Mouse (Mus musculus) midbrain, embryonic 15.5 days (tissue): ENCODE data around the gene Slirp. TPM values are rescaled to one million over a fixed set of nuclear protein-coding genes. Genes with fewer than 3 reads are reported as not detected.

Experiments
- ATAC-seq: fragments of 200-750 bp; cut with Nextera tagmentation; replicated peaks from 2 replicates; pipeline ENCODE4 v1.8.0; 2017; ENCODE audit warnings: moderate TSS enrichment
- H3K27ac ChIP-seq: fragments of 300-500 bp; sonication (generic); 2 replicates; pipeline ENCODE4 v1.5.1; 2015; ENCODE audit warnings: mild to moderate bottlenecking, inconsistent platforms
- H3K27me3 ChIP-seq: fragments of 300-500 bp; sonication (generic); replicated peaks from 2 replicates; pipeline ENCODE4 v1.6.1; 2015; ENCODE audit warnings: inconsistent platforms
- H3K36me3 ChIP-seq: fragments of 300-500 bp; sonication (generic); replicated peaks from 2 replicates; pipeline ENCODE4 v1.6.1; 2015; ENCODE audit warnings: inconsistent platforms
- H3K4me1 ChIP-seq: fragments of 300-500 bp; sonication (generic); 2 replicates; pipeline ENCODE4 v1.6.1; 2015; ENCODE audit warnings: inconsistent platforms
- H3K4me2 ChIP-seq: fragments of 300-500 bp; sonication (generic); 2 replicates; pipeline ENCODE4 v1.6.1; 2015; ENCODE audit warnings: inconsistent platforms, mild to moderate bottlenecking, moderate library complexity
- H3K4me3 ChIP-seq: fragments of 300-500 bp; sonication (generic); 2 replicates; pipeline ENCODE4 v1.5.1; 2015; ENCODE audit warnings: mild to moderate bottlenecking, inconsistent platforms
- H3K9ac ChIP-seq: fragments of 300-500 bp; sonication (generic); 2 replicates; pipeline ENCODE4 v1.6.1; 2015; ENCODE audit warnings: mild to moderate bottlenecking, inconsistent platforms
- H3K9me3 ChIP-seq: fragments of 300-500 bp; sonication (generic); 2 replicates; pipeline ENCODE4 v1.6.1; 2016; ENCODE audit warnings: inconsistent platforms
- WGBS: fragments of 180-500 bp; shearing (Covaris S2); methylation state at CpG from one replicate; pipeline ENCODE4 v1.1.7; 2015; ENCODE audit warnings: mixed read lengths; 5-methylcytosine and 5-hydroxymethylcytosine counted together
- polyA plus RNA-seq: library from polyadenylated mRNA; unstranded; fragments of >200 nt; fragmentation: Nextera tagmentation; extraction: Ambion mirVana; gene quantifications from 2 replicates; pipeline ENCODE4 v1.2.1, GENCODE M21; 2015

The Slirp gene
- 222 and 229 TPM in 2 replicates for polyA plus RNA-seq

- Histone ChIP-seq H3K9me3 (no peaks in the 10 kb centered on the region), H3K4me3 (peak within 1 kb of the TSS; percentile 100), H3K36me3 (peaks cover 27% of the 10 kb centered on the region), H3K4me2 (peak within 1 kb of the TSS; percentile 63), H3K27ac (peak within 1 kb of the TSS; percentile 90), H3K4me1 (peaks cover 23% of the 10 kb centered on the region), H3K27me3 (no peaks in the 10 kb centered on the region), H3K9ac (peak within 1 kb of the TSS; percentile 97)
- 0% methylated on average over 28 of the region's 28 CpGs for WGBS
- peak; percentile 98 for ATAC-seq
Observed at GRCm38 (mm10) chr12:87443700-87444122, at the start of gene Slirp, which contains the start of gene Alkbh1. Gene Slirp (plus strand): TSS chr12:87443896. Gene Alkbh1 (minus strand): TSS chr12:87444017.

GRCm38 (mm10) chr12:87394316-87394715, 49.4 kb upstream of the Slirp start:
- Histone ChIP-seq H3K27ac (no peak overlapping the region), H3K27me3 (no peaks in the 10 kb centered on the region), H3K9me3 (no peaks in the 10 kb centered on the region), H3K4me3 (no peak overlapping the region), H3K36me3 (no peaks in the 10 kb centered on the region), H3K9ac (no peak overlapping the region), H3K4me2 (no peak overlapping the region), H3K4me1 (peaks cover under 1% of the 10 kb centered on the region)
- ATAC-seq, result no peak
- 89% methylated on average over 6 of the region's 6 CpGs for whole genome bisulfite sequencing

- Histone ChIP-seq H3K4me3 (no peak overlapping the region), H3K36me3 (no peaks in the 10 kb centered on the region), H3K27me3 (no peaks in the 10 kb centered on the region), H3K27ac (no peak overlapping the region), H3K4me1 (no peaks in the 10 kb centered on the region), H3K9me3 (no peaks in the 10 kb centered on the region), H3K9ac (no peak overlapping the region), H3K4me2 (no peak overlapping the region)
- ATAC-seq, result no peak
- WGBS, result 85% methylated on average over 4 of the region's 4 CpGs
Observed at GRCm38 (mm10) chr12:87397126-87397525, 46.6 kb upstream of the Slirp start.

- H3K9ac ChIP-seq, result no peak overlapping the region
- H3K27ac ChIP-seq, result no peak overlapping the region
- no peaks in the 10 kb centered on the region for H3K36me3 ChIP-seq
- WGBS, result 79% methylated on average over 4 of the region's 4 CpGs
- ATAC-seq, result no peak
- no peaks in the 10 kb centered on the region for H3K9me3 ChIP-seq
- H3K4me2 ChIP-seq, result no peak overlapping the region
- no peaks in the 10 kb centered on the region for H3K27me3 ChIP-seq
- no peak overlapping the region for H3K4me3 ChIP-seq
- no peaks in the 10 kb centered on the region for H3K4me1 ChIP-seq
Observed at GRCm38 (mm10) chr12:87397811-87398417, 45.8 kb upstream of the Slirp start.

GRCm38 (mm10) chr12:87399119-87399819, 44.4 kb upstream of the Slirp start:
- Histone ChIP-seq H3K9ac (no peak overlapping the region), H3K4me1 (no peaks in the 10 kb centered on the region), H3K4me2 (no peak overlapping the region), H3K9me3 (no peaks in the 10 kb centered on the region), H3K27me3 (no peaks in the 10 kb centered on the region), H3K4me3 (no peak overlapping the region), H3K27ac (no peak overlapping the region), H3K36me3 (no peaks in the 10 kb centered on the region)
- WGBS, result 93% methylated on average over 10 of the region's 10 CpGs
- no peak for ATAC-seq

- Histone ChIP-seq H3K4me2 (no peak overlapping the region), H3K27me3 (no peaks in the 10 kb centered on the region), H3K9ac (no peak overlapping the region), H3K9me3 (no peaks in the 10 kb centered on the region), H3K36me3 (no peaks in the 10 kb centered on the region), H3K4me3 (no peak overlapping the region), H3K27ac (no peak overlapping the region), H3K4me1 (no peaks in the 10 kb centered on the region)
- 50% methylated on average over 6 of the region's 6 CpGs for WGBS
- ATAC-seq, result no peak
Observed at GRCm38 (mm10) chr12:87401883-87402282, 41.8 kb upstream of the Slirp start.

- no peak for ATAC-seq
- H3K4me3 ChIP-seq, result no peak overlapping the region
- H3K27me3 ChIP-seq, result no peaks in the 10 kb centered on the region
- H3K4me2 ChIP-seq, result no peak overlapping the region
- H3K27ac ChIP-seq, result no peak overlapping the region
- WGBS, result 85% methylated on average over 4 of the region's 4 CpGs
- H3K9ac ChIP-seq, result no peak overlapping the region
- H3K36me3 ChIP-seq, result no peaks in the 10 kb centered on the region
- H3K4me1 ChIP-seq, result no peaks in the 10 kb centered on the region
- no peaks in the 10 kb centered on the region for H3K9me3 ChIP-seq
Observed at GRCm38 (mm10) chr12:87405165-87405564, 38.5 kb upstream of the Slirp start.

- Histone ChIP-seq H3K4me3 (no peak overlapping the region), H3K27me3 (no peaks in the 10 kb centered on the region), H3K27ac (no peak overlapping the region), H3K9me3 (no peaks in the 10 kb centered on the region), H3K4me2 (no peak overlapping the region), H3K36me3 (no peaks in the 10 kb centered on the region), H3K4me1 (no peaks in the 10 kb centered on the region), H3K9ac (no peak overlapping the region)
- ATAC-seq, result no peak
- 77% methylated on average over 3 of the region's 3 CpGs for WGBS
Observed at GRCm38 (mm10) chr12:87405721-87406120, 38.0 kb upstream of the Slirp start.

- WGBS, result 45% methylated on average over 21 of the region's 21 CpGs
- no peak overlapping the region for H3K4me2 ChIP-seq
- H3K27ac ChIP-seq, result no peak overlapping the region
Observed at GRCm38 (mm10) chr12:87407869-87408605, 35.7 kb upstream of the Slirp start.

GRCm38 (mm10) chr12:87409123-87409522, 34.6 kb upstream of the Slirp start:
- no peak overlapping the region for H3K27ac ChIP-seq
- no peaks in the 10 kb centered on the region for H3K27me3 ChIP-seq
- ATAC-seq, result no peak
- no peaks in the 10 kb centered on the region for H3K4me1 ChIP-seq
- H3K9ac ChIP-seq, result no peak overlapping the region
- H3K36me3 ChIP-seq, result no peaks in the 10 kb centered on the region
- 86% methylated on average over 4 of the region's 4 CpGs for WGBS
- no peak overlapping the region for H3K4me3 ChIP-seq
- no peaks in the 10 kb centered on the region for H3K9me3 ChIP-seq
- H3K4me2 ChIP-seq, result no peak overlapping the region

More at GRCm38 (mm10) chr12:87407869-87408605, 35.7 kb upstream of the Slirp start:
- H3K4me1 ChIP-seq, result no peaks in the 10 kb centered on the region
- no peak overlapping the region for H3K4me3 ChIP-seq
- H3K27me3 ChIP-seq, result no peaks in the 10 kb centered on the region
- no peak for ATAC-seq
- H3K36me3 ChIP-seq, result no peaks in the 10 kb centered on the region
- H3K9me3 ChIP-seq, result no peaks in the 10 kb centered on the region
- H3K9ac ChIP-seq, result no peak overlapping the region

- no peak overlapping the region for H3K9ac ChIP-seq
- no peaks in the 10 kb centered on the region for H3K27me3 ChIP-seq
- 57% methylated on average over 7 of the region's 7 CpGs for WGBS
- H3K4me1 ChIP-seq, result no peaks in the 10 kb centered on the region
- no peak for ATAC-seq
- H3K4me3 ChIP-seq, result no peak overlapping the region
- no peaks in the 10 kb centered on the region for H3K9me3 ChIP-seq
- H3K36me3 ChIP-seq, result no peaks in the 10 kb centered on the region
- no peak overlapping the region for H3K4me2 ChIP-seq
- no peak overlapping the region for H3K27ac ChIP-seq
Observed at GRCm38 (mm10) chr12:87410999-87411398, 32.7 kb upstream of the Slirp start.

GRCm38 (mm10) chr12:87413179-87413790, 30.4 kb upstream of the Slirp start:
- 23% methylated on average over 4 of the region's 4 CpGs for WGBS
- ATAC-seq, result peak; percentile 82

More at GRCm38 (mm10) chr12:87413179-87413790, 30.4 kb upstream of the Slirp start:
- no peak overlapping the region for H3K4me2 ChIP-seq
- no peaks in the 10 kb centered on the region for H3K36me3 ChIP-seq
- no peak overlapping the region for H3K27ac ChIP-seq
- no peaks in the 10 kb centered on the region for H3K27me3 ChIP-seq
- no peaks in the 10 kb centered on the region for H3K4me1 ChIP-seq
- no peak overlapping the region for H3K9ac ChIP-seq
- no peaks in the 10 kb centered on the region for H3K9me3 ChIP-seq
- no peak overlapping the region for H3K4me3 ChIP-seq
